ENCODE assay signal across 12 mouse cellular contexts in the genomic region with DNA sequence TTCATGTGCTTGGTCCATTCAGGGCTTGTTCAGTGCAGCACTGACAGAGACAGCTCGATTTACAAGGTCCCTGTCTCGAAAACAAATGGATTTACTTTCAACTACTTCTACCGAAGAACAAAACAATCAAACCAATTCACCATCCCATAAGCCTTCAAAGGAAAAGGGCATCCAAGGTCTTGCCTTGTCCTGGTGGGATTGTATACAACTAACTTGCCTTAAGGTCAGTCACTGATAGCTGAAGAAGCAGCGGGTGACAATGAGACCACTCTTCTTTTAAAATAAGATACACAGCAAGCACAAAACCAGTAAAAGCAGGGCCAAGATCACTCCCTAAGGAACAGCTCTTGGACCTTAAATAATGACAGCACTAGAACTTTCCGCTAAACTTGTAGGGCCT. TPM values are rescaled to one million over a fixed set of nuclear protein-coding genes. Genes with fewer than 3 reads are reported as not detected.
DNase-seq lines count a peak whose midpoint lies in the region; ATAC-seq and TF ChIP-seq lines count a peak whose summit lies in the region.
"Had no signal": no experiment of that assay in that cellular context is flagged by ENCODE, and none has a peak within 500 bp of the region (broad histone marks: within the 10 kb centered on the region; RNA-seq: fewer than 3 reads in every experiment).

No protein-coding gene starts in this region.

- no peak overlapping the region; the same call in 1 of the 2 replicates for H3K9ac ChIP-seq in lung, embryonic 14.5 days
- no peak overlapping the region for H3K9ac ChIP-seq in lung, postnatal 0 days (replicated peaks; ENCODE audit: low read depth)
- peak overlapping the region; percentile 98; the same call in 1 of the 2 replicates for H3K9ac ChIP-seq in forebrain, embryonic 14.5 days (ENCODE audit: low read length)
- H3K9ac ChIP-seq in limb, embryonic 12.5 days (replicated peaks) = no peak overlapping the region; the same call in 1 of the 2 replicates
- H3K9ac ChIP-seq in stomach, embryonic 15.5 days = peak overlapping the region; percentile 10; the same call in 1 of the 2 replicates

- WGBS in lung, embryonic 14.5 days = 53% methylated on average over 5 of the region's 5 CpGs
- 62% methylated on average over 5 of the region's 5 CpGs for WGBS in lung, postnatal 0 days
- 60% methylated on average over 5 of the region's 5 CpGs for WGBS in forebrain, embryonic 14.5 days
- 33% methylated on average over 5 of the region's 5 CpGs for WGBS in limb, embryonic 12.5 days
- WGBS in stomach, embryonic 15.5 days = 40% methylated on average over 5 of the region's 5 CpGs

- TF ChIP-seq EP300 in lung, postnatal 0 days (IDR thresholded peaks at IDR 0.05) = no peak

- H3K9me3 ChIP-seq in lung, embryonic 14.5 days (ENCODE audit: low read depth, low read length) = no peaks in the 10 kb centered on the region
- H3K9me3 ChIP-seq in lung, postnatal 0 days (ENCODE audit: low read length) = no peaks in the 10 kb centered on the region
- no peaks in the 10 kb centered on the region for H3K9me3 ChIP-seq in forebrain, embryonic 14.5 days (replicated peaks; ENCODE audit: control insufficient read depth, low read length)
- no peaks in the 10 kb centered on the region for H3K9me3 ChIP-seq in limb, embryonic 12.5 days
- H3K9me3 ChIP-seq in stomach, embryonic 15.5 days = no peaks in the 10 kb centered on the region

- H3K27me3 ChIP-seq in lung, embryonic 14.5 days (ENCODE audit: insufficient read depth, low read length) = no peaks in the 10 kb centered on the region
- H3K27me3 ChIP-seq in lung, postnatal 0 days (replicated peaks; ENCODE audit: insufficient read depth, low read length) = no peaks in the 10 kb centered on the region
- H3K27me3 ChIP-seq in forebrain, embryonic 14.5 days (replicated peaks; ENCODE audit: control insufficient read depth, insufficient read depth, low read length) = no peaks in the 10 kb centered on the region
- H3K27me3 ChIP-seq in limb, embryonic 12.5 days = no peaks in the 10 kb centered on the region
- no peaks in the 10 kb centered on the region for H3K27me3 ChIP-seq in stomach, embryonic 15.5 days (replicated peaks)

- no peak overlapping the region for H3K27ac ChIP-seq in lung, embryonic 14.5 days (ENCODE audit: low read depth)
- no peak overlapping the region for H3K27ac ChIP-seq in lung, postnatal 0 days (ENCODE audit: low read length)
- H3K27ac ChIP-seq in forebrain, embryonic 14.5 days (ENCODE audit: low read depth, low read length) = peak overlapping the region; percentile 44; the same call in 1 of the 2 replicates
- H3K27ac ChIP-seq in limb, embryonic 12.5 days = no peak overlapping the region
- peak overlapping the region; percentile 96 for H3K27ac ChIP-seq in stomach, embryonic 15.5 days

- H3K4me2 ChIP-seq in lung, embryonic 14.5 days = peak overlapping the region; percentile 85
- H3K4me2 ChIP-seq in lung, postnatal 0 days (replicated peaks; ENCODE audit: low read depth, low read length) = no peak overlapping the region
- H3K4me2 ChIP-seq in forebrain, embryonic 14.5 days (ENCODE audit: low read length) = peak overlapping the region; percentile 82
- H3K4me2 ChIP-seq in limb, embryonic 12.5 days = peak overlapping the region; percentile 81
- H3K4me2 ChIP-seq in stomach, embryonic 15.5 days = peak overlapping the region; percentile 61

- H3K4me3 ChIP-seq in lung, embryonic 14.5 days (ENCODE audit: low read depth, low read length) = 0 out of 2 replicates have a peak overlapping the region, but pooled peaks have one; percentile 12
- H3K4me3 ChIP-seq in lung, postnatal 0 days (ENCODE audit: low read depth, low read length) = no peak overlapping the region
- H3K4me3 ChIP-seq in forebrain, embryonic 14.5 days (ENCODE audit: low read depth, low read length) = peak overlapping the region; percentile 97
- H3K4me3 ChIP-seq in limb, embryonic 12.5 days (replicated peaks) = peak overlapping the region; percentile 93
- H3K4me3 ChIP-seq in stomach, embryonic 15.5 days (replicated peaks) = peak overlapping the region; percentile 95

- DNase-seq in lung, embryonic 14.5 days = no peak
- no peak for DNase-seq in lung, postnatal 0 days (ENCODE audit: low spot score)
- no peak for DNase-seq in forebrain, embryonic 14.5 days (ENCODE audit: low spot score)
- no peak for DNase-seq in gastrocnemius, postnatal 25 days
- no peak for DNase-seq in urinary bladder, postnatal 36 days (ENCODE audit: low spot score in 2 of 2)
- DNase-seq: layer of hippocampus, postnatal 36 days; right cerebral cortex, postnatal 25 days; thymus, postnatal 36 days had no signal

- peaks cover 10% of the 10 kb centered on the region; the same call in 1 of the 2 replicates for H3K4me1 ChIP-seq in lung, embryonic 14.5 days (ENCODE audit: insufficient read depth)
- H3K4me1 ChIP-seq in lung, postnatal 0 days (ENCODE audit: insufficient read depth, low read depth, low read length) = peaks cover 13% of the 10 kb centered on the region; the same call in 1 of the 2 replicates
- peaks cover 29% of the 10 kb centered on the region for H3K4me1 ChIP-seq in forebrain, embryonic 14.5 days (ENCODE audit: control insufficient read depth, insufficient read depth, low read length)
- peaks cover 54% of the 10 kb centered on the region for H3K4me1 ChIP-seq in limb, embryonic 12.5 days (replicated peaks)
- peaks cover 13% of the 10 kb centered on the region for H3K4me1 ChIP-seq in stomach, embryonic 15.5 days

- TF ChIP-seq CTCF in lung, embryonic 14.5 days (IDR thresholded peaks at IDR 0.05; ENCODE audit: low read depth) = no peak
- no peak for TF ChIP-seq CTCF in lung, postnatal 0 days (IDR thresholded peaks at IDR 0.05)

- H3K36me3 ChIP-seq in lung, embryonic 14.5 days (ENCODE audit: insufficient read depth) = peaks cover 10% of the 10 kb centered on the region; the same call in 1 of the 2 replicates
- H3K36me3 ChIP-seq in lung, postnatal 0 days (ENCODE audit: insufficient read depth, low read length) = no peaks in the 10 kb centered on the region
- peaks cover 20% of the 10 kb centered on the region for H3K36me3 ChIP-seq in forebrain, embryonic 14.5 days (ENCODE audit: control insufficient read depth, insufficient read depth, low read length)
- peaks cover 13% of the 10 kb centered on the region; the same call in 1 of the 2 replicates for H3K36me3 ChIP-seq in limb, embryonic 12.5 days
- H3K36me3 ChIP-seq in stomach, embryonic 15.5 days = no peaks in the 10 kb centered on the region

- ATAC-seq in lung, embryonic 14.5 days (ENCODE audit: insufficient read depth) = no peak
- no peak for ATAC-seq in lung, postnatal 0 days
- no peak for ATAC-seq in forebrain, embryonic 14.5 days
- ATAC-seq in limb, embryonic 12.5 days (ENCODE audit: insufficient number of reproducible peaks, insufficient read depth, low FRiP score, low TSS enrichment, low read depth) = no peak
- ATAC-seq in stomach, embryonic 15.5 days (ENCODE audit: insufficient read depth, low FRiP score, low read depth) = no peak
- no peak for ATAC-seq in erythroblast, adult 5-6 weeks (replicated peaks; ENCODE audit: low FRiP score, poor library complexity, severe bottlenecking)

RNA-seq across cellular contexts. Expression of gene Rgmb, which starts 7.6 kb away (rescaled TPM):
- polyA plus RNA-seq in lung, embryonic 14.5 days (2014; fragmentation: Nextera tagmentation; extraction: Ambion mirVana) = 17.6 and 18.9 TPM in 2 replicates
- polyA plus RNA-seq in lung, postnatal 0 days (2015; fragmentation: Nextera tagmentation; extraction: Ambion mirVana) = 15.2 and 15.9 TPM in 2 replicates
- polyA plus RNA-seq in forebrain, embryonic 14.5 days (2014; fragmentation: Nextera tagmentation; extraction: Ambion mirVana) = 46.5 and 51.1 TPM in 2 replicates
- 19.0 and 26.5 TPM in 2 replicates for polyA plus RNA-seq in limb, embryonic 12.5 days (2016; fragmentation: Nextera tagmentation; extraction: Ambion mirVana)
- 49.6 and 53.1 TPM in 2 replicates for polyA plus RNA-seq in stomach, embryonic 15.5 days (2015; fragmentation: Nextera tagmentation; extraction: Ambion mirVana)
- total RNA-seq in gastrocnemius, postnatal 25 days (2021) = 10 to 100 TPM; 34.9 to 37.6 TPM
- not detected in 2 replicates for total RNA-seq in erythroblast, adult 5-6 weeks (2015; ENCODE audit: low replicate concordance)
- 0.14 and 0.51 TPM in 2 replicates for total RNA-seq in erythroblast, adult 5-6 weeks (2017; ENCODE audit: low replicate concordance)
- total RNA-seq: common myeloid progenitor, adult 5-6 weeks had no signal

Comparison
In these comparisons a context has a peak if more than half of its experiments do, and no peak if none do; other contexts are left out.
1. H3K27ac ChIP-seq: peak in forebrain, embryonic 14.5 days (single experiment) and stomach, embryonic 15.5 days (single experiment); none in lung, embryonic 14.5 days (single experiment), lung, postnatal 0 days (single experiment) and limb, embryonic 12.5 days (single experiment).
2. H3K9ac ChIP-seq: peak in forebrain, embryonic 14.5 days (single experiment) and stomach, embryonic 15.5 days (single experiment); none in lung, embryonic 14.5 days (single experiment), lung, postnatal 0 days (single experiment) and limb, embryonic 12.5 days (single experiment).